Mouse (Mus musculus) midbrain, embryonic 14.5 days (tissue): ENCODE results near the gene Slc25a42. TPM values are rescaled to one million over a fixed set of nuclear protein-coding genes. Genes with fewer than 3 reads are reported as not detected.

Source experiments
- ATAC-seq: fragments of 200-750 bp; cut with Nextera tagmentation; 2 replicates; pipeline ENCODE4 v1.8.0; 2017; ENCODE audit warnings: moderate number of reproducible peaks, moderate library complexity; ENCODE audit not compliant: low FRiP score, low TSS enrichment
- DNase-seq: peaks from one replicate; pipeline ENCODE4 v3.0.0-alpha.2; 2015
- H3K27ac ChIP-seq: fragments of 300-500 bp; sonication (generic); replicated peaks from 2 replicates; pipeline ENCODE4 v1.5.1; 2014; ENCODE audit warnings: mild to moderate bottlenecking, low read depth, low read length, moderate library complexity
- H3K27me3 ChIP-seq: fragments of 300-500 bp; sonication (generic); 2 replicates; pipeline ENCODE4 v1.6.1; 2014; ENCODE audit warnings: low read length, control low read depth, mixed read lengths; ENCODE audit not compliant: control insufficient read depth, insufficient read depth
- H3K36me3 ChIP-seq: fragments of 300-500 bp; sonication (generic); 2 replicates; pipeline ENCODE4 v1.6.1; 2014; ENCODE audit warnings: low read length, control low read depth; ENCODE audit not compliant: control insufficient read depth, insufficient read depth
- H3K4me1 ChIP-seq: fragments of 300-500 bp; sonication (generic); 2 replicates; pipeline ENCODE4 v1.6.1; 2014; ENCODE audit warnings: mild to moderate bottlenecking, antibody characterized with exemption, low read length, control low read depth; ENCODE audit not compliant: control insufficient read depth, insufficient read depth
- H3K4me2 ChIP-seq: fragments of 300-500 bp; sonication (generic); 2 replicates; pipeline ENCODE4 v1.6.1; 2014; ENCODE audit warnings: mild to moderate bottlenecking, low read length, moderate library complexity
- H3K4me3 ChIP-seq: fragments of 300-500 bp; sonication (generic); replicated peaks from 2 replicates; pipeline ENCODE4 v1.5.1; 2014; ENCODE audit warnings: low read depth, low read length
- H3K9ac ChIP-seq: fragments of 300-500 bp; sonication (generic); replicated peaks from 2 replicates; pipeline ENCODE4 v1.6.1; 2014; ENCODE audit warnings: mild to moderate bottlenecking, low read length, moderate library complexity
- H3K9me3 ChIP-seq: fragments of 300-500 bp; sonication (generic); 2 replicates; pipeline ENCODE4 v1.6.1; 2016; ENCODE audit warnings: low read length, control low read depth, mixed read lengths; ENCODE audit not compliant: control insufficient read depth
- WGBS: fragments of 180-500 bp; shearing (Covaris S2); extraction: QIAGEN DNeasy Blood & Tissue Kit; methylation state at CpG from one replicate; pipeline ENCODE4 v1.1.7; 2014; 5-methylcytosine and 5-hydroxymethylcytosine counted together
- polyA plus RNA-seq: library from polyadenylated mRNA; unstranded; fragments of >200 nt; fragmentation: Nextera tagmentation; extraction: Ambion mirVana; gene quantifications from 2 replicates; pipeline ENCODE4 v1.2.1, GENCODE M21; 2014

The Slc25a42 gene
- polyA plus RNA-seq, 1 experiment from 2014 or later = 5.6 TPM

DNA sequence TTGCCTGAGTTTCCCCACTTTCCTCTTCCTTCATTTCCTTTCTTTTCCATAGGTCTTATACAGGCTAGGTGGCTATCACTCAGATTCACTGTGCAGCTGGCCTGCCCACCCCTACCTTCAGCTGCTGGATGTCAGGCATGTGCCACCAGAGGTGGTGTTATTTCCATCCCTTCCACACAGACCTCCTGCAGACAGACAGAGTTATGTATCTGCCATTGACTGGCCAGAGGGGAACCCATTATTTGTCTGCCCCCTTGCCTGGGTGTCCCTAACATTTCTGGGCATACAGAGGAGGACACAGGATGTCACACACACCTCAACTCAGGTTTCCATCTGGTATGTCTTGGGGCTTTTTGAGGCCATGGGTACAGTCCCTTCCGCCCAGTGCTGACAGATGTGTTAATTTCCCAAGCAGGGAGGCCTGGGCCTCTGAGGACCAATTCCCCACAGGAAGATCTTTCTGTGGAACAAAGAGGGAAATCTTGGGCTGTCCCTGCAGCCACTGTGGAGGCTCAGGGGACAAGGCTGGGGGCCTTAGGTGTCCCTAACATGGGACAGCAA, 54.8 kb downstream of the Slc25a42 start:
- Histone ChIP-seq H3K27ac (no peak overlapping the region), H3K4me1 (no peaks in the 10 kb centered on the region), H3K9me3 (no peaks in the 10 kb centered on the region), H3K36me3 (no peaks in the 10 kb centered on the region), H3K4me3 (no peak overlapping the region), H3K9ac (no peak overlapping the region), H3K4me2 (no peak overlapping the region), H3K27me3 (no peaks in the 10 kb centered on the region)
- no peak for DNase-seq
- ATAC-seq = no peak
- WGBS = 88% methylated on average over 1 of the region's 1 CpGs

DNA sequence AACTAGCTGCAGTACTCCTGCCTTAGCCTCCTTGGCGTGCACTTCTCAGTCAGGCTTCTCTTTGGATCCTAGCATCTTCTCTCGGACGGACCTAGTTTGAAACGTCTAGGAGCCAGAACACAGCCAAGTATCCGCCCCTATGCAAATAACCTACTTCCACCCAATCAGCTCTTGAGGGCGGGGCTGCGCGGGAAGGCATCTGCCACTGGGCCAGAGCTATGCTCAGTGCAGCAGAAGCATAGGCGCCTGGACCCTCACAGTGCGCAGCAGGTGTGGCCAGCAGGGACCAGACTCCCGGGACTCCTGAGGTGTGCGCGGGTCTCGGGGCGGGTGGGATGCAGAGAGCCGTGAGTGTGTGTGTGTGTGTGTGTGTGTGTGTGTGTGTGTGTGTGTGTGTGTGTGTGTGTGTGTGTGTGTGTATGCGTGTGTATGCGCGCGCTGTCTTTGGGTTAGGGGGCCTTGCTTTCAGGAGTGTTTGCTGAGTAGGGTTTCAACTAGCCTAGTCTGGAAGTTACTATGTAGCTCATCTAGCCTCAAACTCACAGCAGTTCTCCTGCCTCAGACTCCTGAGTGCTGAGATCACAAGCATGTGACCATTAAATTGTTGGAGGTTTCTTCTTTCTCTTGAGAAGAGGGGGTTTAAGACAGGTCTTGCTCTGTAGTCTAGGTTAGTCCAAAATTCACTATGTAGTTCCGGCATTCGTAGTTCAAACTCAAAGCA, 59.4 kb downstream of the Slc25a42 start:
- WGBS = 16% methylated on average over 22 of the region's 22 CpGs
- Histone ChIP-seq H3K4me2 (peak overlapping the region; percentile 29), H3K27me3 (no peaks in the 10 kb centered on the region), H3K9me3 (no peaks in the 10 kb centered on the region), H3K4me1 (no peaks in the 10 kb centered on the region), H3K9ac (no peak overlapping the region), H3K36me3 (no peaks in the 10 kb centered on the region), H3K4me3 (no peak overlapping the region), H3K27ac (no peak overlapping the region)
- DNase-seq (peak; percentile 83), ATAC-seq (peak; percentile 88)

DNA sequence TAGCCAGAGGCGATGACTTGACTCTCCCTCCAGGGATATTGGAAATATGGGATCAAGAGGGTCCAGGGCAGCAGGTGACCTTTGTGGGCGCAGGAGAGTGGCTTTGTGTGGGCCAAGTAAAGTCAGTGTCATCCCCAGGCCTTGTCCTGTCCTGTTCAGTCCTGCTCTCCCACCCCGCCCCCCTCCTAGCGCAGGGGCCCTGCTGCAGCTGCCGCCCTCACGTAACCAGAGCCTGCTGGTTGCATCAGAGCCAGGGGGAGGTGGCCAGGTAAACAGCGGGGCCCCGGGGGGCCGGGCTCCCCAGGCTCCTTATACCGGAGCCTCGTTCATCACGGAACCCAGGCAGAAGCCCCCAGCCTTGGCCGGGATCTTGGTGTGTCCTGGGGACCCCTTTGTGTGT, 61.9 kb downstream of the Slc25a42 start:
- Histone ChIP-seq H3K4me2 (no peak overlapping the region), H3K27me3 (no peaks in the 10 kb centered on the region), H3K27ac (no peak overlapping the region), H3K4me3 (no peak overlapping the region), H3K36me3 (peaks cover 21% of the 10 kb centered on the region), H3K9ac (no peak overlapping the region), H3K9me3 (no peaks in the 10 kb centered on the region), H3K4me1 (no peaks in the 10 kb centered on the region)
- DNase-seq (no peak), ATAC-seq (no peak)
- WGBS = 21% methylated on average over 13 of the region's 13 CpGs

- Histone ChIP-seq H3K27ac (no peak overlapping the region), H3K9ac (no peak overlapping the region), H3K4me2 (no peak overlapping the region), H3K4me3 (no peak overlapping the region), H3K9me3 (no peaks in the 10 kb centered on the region), H3K36me3 (peaks cover 38% of the 10 kb centered on the region), H3K4me1 (no peaks in the 10 kb centered on the region), H3K27me3 (no peaks in the 10 kb centered on the region)
- ATAC-seq = no peak
- 88% methylated on average over 7 of the region's 7 CpGs for WGBS
- DNase-seq = no peak
Observed at GRCm38 (mm10) chr8:70147678-70148607, 64.2 kb downstream of the Slc25a42 start.

DNA sequence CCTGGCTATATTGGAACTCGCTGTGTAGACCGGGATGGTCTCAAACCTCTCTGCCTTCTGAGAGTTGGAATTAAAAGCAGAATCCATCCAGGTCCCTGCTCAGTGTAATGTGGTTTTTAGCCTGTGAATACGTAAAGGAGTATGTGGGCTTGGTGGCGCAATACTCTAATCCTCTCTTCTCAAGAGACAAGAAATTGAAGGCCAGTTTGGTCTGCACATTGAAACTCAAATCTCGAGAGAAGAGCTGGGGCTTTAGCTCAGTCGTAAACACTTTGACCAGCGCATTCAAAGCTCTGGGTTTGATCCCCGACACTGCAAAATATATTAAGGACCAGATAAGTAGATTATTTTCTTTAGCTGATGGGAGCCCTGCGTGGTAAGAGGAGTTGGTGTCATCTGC, 72.1 kb downstream of the Slc25a42 start:
- Histone ChIP-seq H3K9ac (peak overlapping the region; percentile 68), H3K4me2 (peak overlapping the region; percentile 66), H3K4me3 (peak overlapping the region; percentile 55), H3K9me3 (no peaks in the 10 kb centered on the region), H3K27me3 (no peaks in the 10 kb centered on the region), H3K36me3 (peaks cover 37% of the 10 kb centered on the region), H3K4me1 (peaks cover 19% of the 10 kb centered on the region), H3K27ac (peak overlapping the region; percentile 62; the same call in 1 of the 2 replicates)
- 12% methylated on average over 9 of the region's 9 CpGs for WGBS
- ATAC-seq (no peak), DNase-seq (no peak)

DNA sequence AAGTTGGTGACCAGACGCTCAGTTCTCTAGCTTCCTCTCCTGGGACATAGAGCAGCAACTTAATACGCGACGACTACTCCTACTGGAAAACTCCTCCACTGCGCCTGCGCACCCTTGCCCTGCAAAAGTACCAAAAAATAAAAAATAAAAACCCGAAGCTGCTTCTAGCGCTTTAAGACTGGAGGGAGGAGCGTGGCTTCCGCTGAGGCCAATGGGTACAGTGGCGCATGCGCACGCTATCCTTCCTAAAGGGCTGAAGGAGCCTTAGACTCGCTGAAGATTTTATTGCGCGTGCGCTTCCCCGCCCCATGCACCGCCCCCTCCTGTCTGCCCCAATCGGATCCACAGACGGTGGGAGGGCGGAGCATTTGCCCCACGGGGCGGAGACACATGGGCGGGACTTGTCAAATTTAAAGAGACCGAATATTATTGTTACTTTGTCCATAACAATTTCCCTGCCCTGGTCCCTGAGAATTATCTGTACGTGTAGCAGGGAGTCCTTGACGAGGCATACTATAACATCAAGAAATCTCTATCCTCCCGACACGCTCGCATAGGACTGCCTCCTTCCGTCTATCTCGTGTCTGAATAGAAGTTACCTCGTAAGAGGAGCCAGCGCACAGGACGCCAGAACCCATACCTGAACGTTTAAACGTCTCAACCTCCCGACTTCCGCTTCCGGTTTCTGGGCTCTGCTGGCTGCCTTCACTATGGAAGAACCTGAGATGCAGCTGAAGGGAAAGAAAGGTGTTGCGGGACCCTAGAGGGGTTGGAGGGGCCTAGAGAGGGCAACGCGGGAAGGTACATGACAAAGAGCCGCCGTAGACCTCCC, 72.9 kb downstream of the Slc25a42 start, which contains the start of the genes Rfxank, Borcs8 and Mef2b:
Gene Rfxank, minus strand, starts transcription at position 129 of the 832 bp plus-strand sequence.
Gene Borcs8, plus strand, starts transcription at position 474 of the 832 bp plus-strand sequence.
Gene Mef2b, plus strand, starts transcription at position 686 of the 832 bp plus-strand sequence.
- H3K9ac ChIP-seq = peak within 1 kb of the TSS; percentile 68
- H3K27ac ChIP-seq = peak within 1 kb of the TSS; percentile 62
- under 1% methylated on average over 46 of the region's 46 CpGs for WGBS
- peak within 1 kb of the TSS; percentile 55 for H3K4me3 ChIP-seq
- no peaks in the 10 kb centered on the region for H3K27me3 ChIP-seq
- H3K9me3 ChIP-seq = no peaks in the 10 kb centered on the region
- H3K4me1 ChIP-seq = peaks cover 19% of the 10 kb centered on the region
- DNase-seq (peak; percentile 100), ATAC-seq (peak; percentile 97)
- peaks cover 37% of the 10 kb centered on the region for H3K36me3 ChIP-seq
- H3K4me2 ChIP-seq = peak within 1 kb of the TSS; percentile 66

DNA sequence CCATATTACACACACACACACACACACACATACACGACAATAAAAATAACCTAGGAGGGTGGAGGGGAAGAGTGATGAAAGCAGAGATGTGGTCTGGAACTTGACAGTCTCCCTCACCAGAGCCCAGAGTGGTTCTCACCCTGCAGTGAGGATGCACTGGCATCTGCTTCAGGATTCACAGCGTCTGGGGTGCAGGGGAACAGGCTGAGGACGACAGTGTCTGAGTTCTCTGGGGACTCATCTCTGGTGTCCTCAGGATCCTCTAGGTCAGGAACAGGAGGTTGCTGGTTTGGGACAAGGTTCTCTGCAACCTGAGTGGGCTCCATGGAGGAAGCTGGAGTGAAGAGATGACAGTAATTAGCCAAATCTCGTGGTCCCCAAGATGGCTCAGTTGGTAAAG, 74.2 kb downstream of the Slc25a42 start:
- Histone ChIP-seq H3K4me3 (peak overlapping the region; percentile 55; the same call in 1 of the 2 replicates), H3K27ac (no peak overlapping the region), H3K36me3 (peaks cover 42% of the 10 kb centered on the region), H3K4me2 (peak overlapping the region; percentile 65), H3K27me3 (no peaks in the 10 kb centered on the region), H3K4me1 (peaks cover 19% of the 10 kb centered on the region), H3K9me3 (no peaks in the 10 kb centered on the region), H3K9ac (peak overlapping the region; percentile 12; the same call in 1 of the 2 replicates)
- ATAC-seq = no peak
- no peak for DNase-seq
- 82% methylated on average over 4 of the region's 4 CpGs for WGBS

DNA sequence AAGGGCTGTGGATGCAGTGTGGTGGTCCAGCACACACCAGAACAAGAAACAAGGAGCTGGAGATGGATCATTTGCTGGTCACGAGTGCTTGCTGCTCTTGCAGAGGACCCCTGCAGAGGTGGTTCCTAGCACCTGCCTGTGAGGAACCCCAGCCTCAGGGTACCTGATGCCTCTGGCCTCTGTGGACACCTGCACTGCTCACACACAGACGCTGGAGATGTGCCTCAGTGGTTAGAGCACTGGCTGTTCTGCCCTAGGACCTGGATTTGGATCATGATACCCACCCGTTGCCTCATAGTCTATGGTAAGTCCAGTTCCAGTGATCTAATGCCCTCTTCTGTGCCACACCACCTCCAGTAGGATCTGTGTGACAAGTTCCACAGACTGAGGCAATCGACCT, 75.5 kb downstream of the Slc25a42 start:
- DNase-seq (no peak), ATAC-seq (no peak)
- Histone ChIP-seq H3K27ac (no peak overlapping the region), H3K9me3 (no peaks in the 10 kb centered on the region), H3K36me3 (peaks cover 38% of the 10 kb centered on the region), H3K4me2 (no peak overlapping the region), H3K9ac (no peak overlapping the region), H3K27me3 (no peaks in the 10 kb centered on the region), H3K4me1 (peaks cover 22% of the 10 kb centered on the region), H3K4me3 (no peak overlapping the region)
- 94% methylated on average over 4 of the region's 4 CpGs for WGBS
